Mouse (Mus musculus) lung, adult 2 months (tissue): ENCODE measurements around the gene Dnajc5g. TPM values are rescaled to one million over a fixed set of nuclear protein-coding genes. Genes with fewer than 3 reads are reported as not detected.

Source experiments
- DNase-seq: peaks from one replicate; pipeline ENCODE4 v3.0.0; 2022
- H3K4me1 ChIP-seq: fragments of 200-500 bp; 2 replicates; pipeline ENCODE4 v1.6.1; 2011; ENCODE audit warnings: low read length; ENCODE audit not compliant: control insufficient read depth, insufficient read depth
- H3K4me3 ChIP-seq: fragments of 200-500 bp; replicated peaks from 2 replicates; pipeline ENCODE3; 2011; ENCODE audit warnings: low read depth, mild to moderate bottlenecking, control low read depth, low read length; ENCODE audit errors: extremely low read depth
- CTCF ChIP-seq: fragments of 200-500 bp; IDR thresholded peaks from 2 replicates; pipeline ENCODE4 v1.5.1; 2011; ENCODE audit warnings: mild to moderate bottlenecking, low read length, control low read depth; ENCODE audit not compliant: insufficient read depth
- POLR2A ChIP-seq: fragments of 200-500 bp; IDR thresholded peaks from 2 replicates; pipeline ENCODE4 v1.6.1; 2011; ENCODE audit warnings: low read depth, mild to moderate bottlenecking, control low read depth, low read length, borderline replicate concordance; ENCODE audit errors: extremely low read depth
- WGBS: fragments of 180-500 bp; shearing (Covaris S2); methylation state at CpG from one replicate; pipeline ENCODE4 v1.1.7; 2018; 5-methylcytosine and 5-hydroxymethylcytosine counted together
- polyA plus RNA-seq: library from polyadenylated mRNA; depleted of rRNA; stranded (reverse); fragments of >200 nt; gene quantifications from 2 replicates; pipeline ENCODE4 v1.2.3, GENCODE M21; 2012; rRNA removed

Dnajc5g gene
- polyA plus RNA-seq, 1 experiment = not detected

- no peak overlapping the region for H3K4me3 ChIP-seq
- TF ChIP-seq POLR2A = no peak
- 5% methylated on average over 13 of the region's 13 CpGs for WGBS
- peaks cover 4% of the 10 kb centered on the region; the same call in 1 of the 2 replicates for H3K4me1 ChIP-seq
- no peak for DNase-seq
Observed at GRCm38 (mm10) chr5:31137658-31138057, 31.6 kb downstream of the Dnajc5g start.

GRCm38 (mm10) chr5:31138241-31138967 lies 32.3 kb downstream of the Dnajc5g start, which contains the start of gene Ucn:
Gene Ucn, minus strand, starts transcription at chr5:31138829.
- no peak for DNase-seq
- H3K4me3 ChIP-seq = no peak within 1 kb of the TSS
- peaks cover 4% of the 10 kb centered on the region; the same call in 1 of the 2 replicates for H3K4me1 ChIP-seq
- TF ChIP-seq POLR2A (no peak), CTCF (no peak)
- 3% methylated on average over 52 of the region's 52 CpGs for whole genome bisulfite sequencing

GRCm38 (mm10) chr5:31138968-31139425 lies 32.9 kb downstream of the Dnajc5g start:
- DNase-seq = no peak
- 11% methylated on average over 9 of the region's 9 CpGs for WGBS
- H3K4me3 ChIP-seq = no peak overlapping the region
- TF ChIP-seq POLR2A (no peak), CTCF (no peak)
- peaks cover 4% of the 10 kb centered on the region; the same call in 1 of the 2 replicates for H3K4me1 ChIP-seq

GRCm38 (mm10) chr5:31149781-31150180 lies 43.7 kb downstream of the Dnajc5g start:
- DNase-seq = no peak
- TF ChIP-seq POLR2A (no peak), CTCF (no peak)

GRCm38 (mm10) chr5:31151746-31152145 lies 45.7 kb downstream of the Dnajc5g start:
- Histone ChIP-seq H3K4me1 (peaks cover 8% of the 10 kb centered on the region; the same call in 1 of the 2 replicates), H3K4me3 (no peak overlapping the region)
- DNase-seq = no peak
- TF ChIP-seq CTCF (no peak), POLR2A (no peak)
- WGBS = 63% methylated on average over 3 of the region's 3 CpGs

More at GRCm38 (mm10) chr5:31149781-31150180, 43.7 kb downstream of the Dnajc5g start:
- peaks cover 8% of the 10 kb centered on the region; the same call in 1 of the 2 replicates for H3K4me1 ChIP-seq
- WGBS = 54% methylated on average over 4 of the region's 4 CpGs
- no peak overlapping the region for H3K4me3 ChIP-seq

DNA sequence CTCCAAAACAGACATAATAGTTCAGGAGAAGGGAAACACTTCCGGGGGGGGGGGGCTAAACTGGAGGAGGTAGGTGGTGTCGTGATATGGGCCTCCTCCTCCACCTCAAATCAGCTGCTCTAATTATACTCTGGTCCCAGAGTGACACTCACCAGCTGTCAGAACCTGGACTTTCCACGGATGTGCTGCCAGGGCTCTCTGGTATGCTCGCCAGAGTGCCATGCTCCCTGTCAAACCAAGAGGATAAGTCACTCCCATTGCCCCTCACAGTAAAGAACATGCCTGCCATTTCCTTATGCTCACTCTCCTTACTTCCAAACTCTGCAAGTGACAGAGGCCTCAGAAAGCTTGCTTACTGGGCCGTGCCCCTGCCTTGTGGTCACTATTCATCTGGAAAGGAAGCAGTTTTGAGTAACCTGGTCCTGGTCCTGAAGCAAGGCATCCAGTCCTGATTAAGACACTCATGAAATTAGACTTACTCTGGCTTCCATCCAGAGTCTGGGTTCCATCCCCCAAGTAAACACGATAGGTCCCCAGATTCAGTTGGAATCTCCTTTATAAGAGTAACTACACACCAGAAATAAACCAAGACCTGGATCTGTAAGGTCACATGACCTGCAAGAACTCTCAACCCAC lies 47.5 kb downstream of the Dnajc5g start:
- DNase-seq = no peak

DNA sequence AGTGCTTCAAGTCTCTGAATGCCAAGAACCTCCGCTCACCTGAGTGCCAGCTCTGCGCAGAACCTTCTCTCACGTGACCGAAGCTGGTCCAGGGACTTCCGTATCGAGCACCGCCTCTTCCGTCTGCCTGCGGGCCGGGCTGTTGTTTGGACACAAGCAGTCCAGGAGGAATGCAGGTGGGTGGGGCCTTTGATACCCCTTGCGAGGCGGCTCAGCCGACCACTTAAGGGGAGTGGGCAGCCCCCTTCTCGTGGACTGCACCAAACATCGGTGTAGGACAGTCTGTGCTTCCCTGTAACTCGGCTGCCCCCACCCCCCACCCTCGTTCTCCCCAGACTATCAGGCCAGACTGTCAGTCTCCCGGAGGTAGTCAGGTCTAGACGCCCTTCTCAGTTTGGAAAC lies 48.1 kb downstream of the Dnajc5g start, which contains the start of gene Mpv17:
Gene Mpv17, minus strand, starts transcription at position 100 of the 402 bp plus-strand sequence.
- WGBS = under 1% methylated on average over 19 of the region's 19 CpGs
- peak within 1 kb of the TSS; percentile 99 for H3K4me3 ChIP-seq
- TF ChIP-seq POLR2A (peak; percentile 94; the same call in 1 of the 2 replicates), CTCF (no peak)
- peaks cover 8% of the 10 kb centered on the region; the same call in 1 of the 2 replicates for H3K4me1 ChIP-seq
- DNase-seq = peak; percentile 81

More for the DNA sequence above, 47.5 kb downstream of the Dnajc5g start:
- H3K4me3 ChIP-seq = peak overlapping the region; percentile 99
- peaks cover 8% of the 10 kb centered on the region; the same call in 1 of the 2 replicates for H3K4me1 ChIP-seq
- WGBS = 29% methylated on average over 6 of the region's 6 CpGs
- TF ChIP-seq CTCF = no peak

Other genes starting within 250 kb of the Dnajc5g start
- 85.7 and 86.6 TPM in 2 replicates for gene Tmem214, start 238.3 kb upstream of the Dnajc5g start, polyA plus RNA-seq
- gene Agbl5, start 217.6 kb upstream of the Dnajc5g start, polyA plus RNA-seq = 19.2 and 20.8 TPM in 2 replicates
- 218 and 230 TPM in 2 replicates for gene Ost4, start 198.5 kb upstream of the Dnajc5g start, polyA plus RNA-seq
- 89.9 and 107 TPM in 2 replicates for gene Emilin1, start 192.9 kb upstream of the Dnajc5g start, polyA plus RNA-seq
- 39.0 and 46.6 TPM in 2 replicates for gene Khk, start 184.9 kb upstream of the Dnajc5g start, polyA plus RNA-seq
- 2.7 and 5.7 TPM in 2 replicates for gene Cgref1, start 160.7 kb upstream of the Dnajc5g start, polyA plus RNA-seq
- gene Preb, start 145.9 kb upstream of the Dnajc5g start, polyA plus RNA-seq = 196 and 253 TPM in 2 replicates
- 0.95 and 1.2 TPM in 2 replicates for gene Tcf23, start 137.6 kb upstream of the Dnajc5g start, polyA plus RNA-seq
- 113 and 122 TPM in 2 replicates for gene Atraid, start 58.0 kb upstream of the Dnajc5g start, polyA plus RNA-seq
- 16.3 and 19.1 TPM in 2 replicates for gene Slc5a6, start 57.4 kb upstream of the Dnajc5g start, polyA plus RNA-seq
- gene Cad, start 51.5 kb upstream of the Dnajc5g start, polyA plus RNA-seq = 27.6 and 28.6 TPM in 2 replicates
- 0.10 TPM in 1 of 2 replicates, not detected in the other for gene Slc30a3, start 2.0 kb downstream of the Dnajc5g start, polyA plus RNA-seq
- gene Trim54, start 10.4 kb downstream of the Dnajc5g start, polyA plus RNA-seq = 3.8 and 14.9 TPM in 2 replicates
- not detected in 2 replicates for gene Ucn, start 32.5 kb downstream of the Dnajc5g start, polyA plus RNA-seq
- gene Mpv17, start 48.0 kb downstream of the Dnajc5g start, polyA plus RNA-seq = 86.4 and 93.4 TPM in 2 replicates
- gene Gm29609, start 73.6 kb downstream of the Dnajc5g start, polyA plus RNA-seq = 2.2 and 2.7 TPM in 2 replicates
- 39.2 and 59.2 TPM in 2 replicates for gene Gtf3c2, start 73.9 kb downstream of the Dnajc5g start, polyA plus RNA-seq
- 80.9 and 97.0 TPM in 2 replicates for gene Snx17, start 86.9 kb downstream of the Dnajc5g start, polyA plus RNA-seq
- 28.3 and 44.9 TPM in 2 replicates for gene Eif2b4, start 87.1 kb downstream of the Dnajc5g start, polyA plus RNA-seq
- gene Zfp513, start 96.0 kb downstream of the Dnajc5g start, polyA plus RNA-seq = 45.2 and 52.4 TPM in 2 replicates
- 67.4 and 89.5 TPM in 2 replicates for gene Ppm1g, start 114.4 kb downstream of the Dnajc5g start, polyA plus RNA-seq
- gene Nrbp1, start 134.6 kb downstream of the Dnajc5g start, polyA plus RNA-seq = 170 and 188 TPM in 2 replicates
- 0.36 and 0.70 TPM in 2 replicates for gene Gm9970, start 134.9 kb downstream of the Dnajc5g start, polyA plus RNA-seq
- 71.3 and 75.9 TPM in 2 replicates for gene Krtcap3, start 145.4 kb downstream of the Dnajc5g start, polyA plus RNA-seq
- gene Ift172, start 184.8 kb downstream of the Dnajc5g start, polyA plus RNA-seq = 45.0 and 47.8 TPM in 2 replicates
- 11.7 and 17.8 TPM in 2 replicates for gene Fndc4, start 189.8 kb downstream of the Dnajc5g start, polyA plus RNA-seq
- gene Gckr, start 191.2 kb downstream of the Dnajc5g start, polyA plus RNA-seq = 0.05 and 0.11 TPM in 2 replicates